Mouse (Mus musculus): Measurements from ENCODE around the gene Grap2.

The Grap2 gene

DNA sequence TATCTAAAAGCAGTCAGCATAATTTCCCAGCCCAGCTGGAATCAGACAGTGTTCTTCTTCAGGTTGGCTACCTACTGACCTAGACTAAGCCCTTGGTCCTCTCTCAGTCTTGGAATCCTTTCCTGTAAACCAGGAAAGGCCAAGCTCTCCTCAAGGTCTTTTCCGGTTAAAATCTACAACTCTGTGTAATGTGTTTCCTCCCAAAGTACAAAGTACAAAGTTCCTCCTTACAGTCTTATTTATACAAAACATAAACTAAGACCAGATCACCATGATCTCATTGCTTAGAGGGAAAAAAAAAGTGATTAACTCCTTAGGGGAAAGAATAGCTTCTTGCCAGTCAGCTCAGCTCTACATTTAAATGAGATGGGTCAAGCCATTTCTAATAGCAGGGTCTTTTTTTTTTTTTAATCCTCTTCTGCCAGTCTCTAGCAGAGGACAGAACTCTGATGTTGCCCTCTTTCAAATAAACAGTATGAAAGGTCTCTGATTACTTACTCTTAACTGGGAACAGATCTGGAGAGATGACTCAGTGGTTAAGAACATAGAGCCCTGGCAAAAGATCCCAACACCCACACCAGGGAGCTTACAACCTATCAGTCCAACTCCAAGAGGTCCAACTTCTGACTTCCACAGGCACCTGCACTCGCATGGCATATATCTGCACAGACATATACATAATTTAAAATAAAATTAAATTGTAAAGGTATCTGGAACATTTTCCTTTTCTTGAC lies 69.5 kb downstream of the Grap2 start:
- no peak for DNase-seq

DNA sequence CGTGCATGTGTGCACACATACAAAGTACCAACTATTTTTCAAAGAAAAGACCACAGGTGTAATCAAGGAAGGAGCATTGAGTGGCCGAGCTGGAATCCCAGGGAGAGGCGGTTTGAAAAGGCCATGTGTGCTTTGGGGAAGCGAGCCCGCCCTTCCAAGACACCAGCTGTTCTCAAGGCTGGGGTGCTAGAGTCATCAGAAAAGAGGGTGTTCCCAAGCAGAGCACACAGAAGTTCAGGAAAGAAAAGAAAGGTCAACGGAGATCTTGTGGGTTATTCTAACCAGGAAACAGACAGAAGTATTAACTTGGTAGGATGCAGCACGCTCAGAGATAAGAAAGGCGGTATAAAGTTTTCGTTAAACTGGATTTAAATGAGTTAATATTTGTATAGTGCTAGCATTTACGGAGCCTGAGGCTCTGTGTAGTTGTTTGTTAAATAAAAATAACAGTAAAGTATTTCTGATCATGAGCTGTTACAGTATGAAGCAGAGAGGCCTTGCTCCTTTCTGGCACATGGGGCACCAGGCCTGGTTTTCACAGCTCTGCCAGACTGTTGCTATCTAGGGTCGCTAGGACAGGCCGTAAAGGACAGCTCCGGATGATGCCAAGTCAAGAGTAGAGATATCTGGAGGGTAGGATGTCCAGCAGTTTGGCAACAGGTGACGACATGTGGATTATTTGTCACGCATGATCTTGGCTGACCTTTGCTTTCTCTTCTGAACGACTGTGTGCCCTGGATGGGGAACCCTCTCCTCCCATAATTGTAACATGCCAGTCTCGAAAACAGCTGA lies 72.8 kb downstream of the Grap2 start:
- DNase-seq = no peak

DNA sequence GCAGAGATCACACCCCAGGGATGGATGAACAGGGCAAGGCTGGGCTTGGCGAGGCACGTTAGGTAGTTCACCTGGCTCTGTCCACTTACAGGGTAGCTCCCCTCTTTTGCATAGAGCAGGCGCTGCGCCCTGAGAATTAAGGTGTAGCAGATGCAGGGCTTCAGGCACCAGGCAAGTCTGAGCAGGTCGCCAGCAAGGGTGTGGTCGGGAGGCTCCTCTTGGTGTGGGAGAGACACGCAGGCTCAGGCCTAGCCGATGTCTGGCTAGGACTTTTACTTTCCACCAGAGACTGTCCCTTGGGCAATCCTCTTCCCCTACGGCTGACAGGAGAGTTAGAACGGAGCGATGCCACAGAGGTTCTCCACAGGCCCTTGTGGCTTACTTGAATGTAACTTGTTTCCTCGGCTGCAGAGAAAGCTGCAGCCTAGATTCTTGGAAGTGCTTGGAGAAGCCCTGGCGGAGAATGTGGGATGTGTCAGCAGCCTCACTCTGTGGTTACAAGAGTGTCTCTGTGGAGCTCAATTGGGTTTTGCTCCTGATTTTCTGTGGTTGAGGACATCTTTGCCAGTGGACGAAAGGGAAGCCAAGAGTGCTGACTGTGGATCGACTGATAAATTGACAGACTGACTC lies 76.7 kb downstream of the Grap2 start:
- DNase-seq = no peak

DNA sequence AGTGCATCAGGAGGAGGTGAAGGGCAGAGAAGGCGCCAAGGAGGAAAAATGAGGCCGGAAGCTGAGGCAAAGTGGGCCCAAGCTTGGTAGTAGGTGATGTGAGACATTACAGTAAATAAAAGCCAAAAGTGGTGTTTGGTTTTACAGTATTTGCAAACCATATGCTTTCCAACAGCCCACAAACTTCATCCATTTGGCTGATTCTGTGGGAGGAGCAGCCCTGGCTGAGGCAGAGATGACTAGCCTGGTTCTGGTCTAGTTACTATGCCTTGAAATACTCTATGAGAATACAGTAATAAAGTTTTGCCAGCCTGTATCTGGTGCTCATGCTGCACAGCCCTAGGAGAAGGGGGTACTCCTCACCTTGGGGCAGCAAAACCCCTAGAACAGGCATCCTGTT lies 78.0 kb downstream of the Grap2 start:
- no peak for DNase-seq

DNA sequence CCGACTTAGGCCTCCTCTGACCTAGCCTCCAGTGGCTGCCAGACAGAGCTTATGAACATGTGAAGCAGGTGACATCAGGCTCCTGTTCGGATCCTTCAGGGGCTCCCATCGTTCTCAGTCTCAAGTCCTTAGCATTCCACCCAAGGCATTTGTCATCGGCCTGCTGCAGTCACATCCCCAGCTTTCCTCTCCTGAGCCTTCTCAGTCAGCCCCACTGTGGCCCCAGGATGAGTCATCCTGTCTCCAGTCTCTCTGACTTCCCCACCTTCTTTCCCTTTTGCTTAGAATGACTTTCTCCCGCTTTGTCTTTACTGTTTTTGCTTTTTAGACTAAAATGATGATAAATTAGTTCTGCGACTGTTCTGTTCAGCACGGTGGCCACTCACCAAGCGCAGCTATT lies 81.5 kb downstream of the Grap2 start:
- DNase-seq = no peak

DNA sequence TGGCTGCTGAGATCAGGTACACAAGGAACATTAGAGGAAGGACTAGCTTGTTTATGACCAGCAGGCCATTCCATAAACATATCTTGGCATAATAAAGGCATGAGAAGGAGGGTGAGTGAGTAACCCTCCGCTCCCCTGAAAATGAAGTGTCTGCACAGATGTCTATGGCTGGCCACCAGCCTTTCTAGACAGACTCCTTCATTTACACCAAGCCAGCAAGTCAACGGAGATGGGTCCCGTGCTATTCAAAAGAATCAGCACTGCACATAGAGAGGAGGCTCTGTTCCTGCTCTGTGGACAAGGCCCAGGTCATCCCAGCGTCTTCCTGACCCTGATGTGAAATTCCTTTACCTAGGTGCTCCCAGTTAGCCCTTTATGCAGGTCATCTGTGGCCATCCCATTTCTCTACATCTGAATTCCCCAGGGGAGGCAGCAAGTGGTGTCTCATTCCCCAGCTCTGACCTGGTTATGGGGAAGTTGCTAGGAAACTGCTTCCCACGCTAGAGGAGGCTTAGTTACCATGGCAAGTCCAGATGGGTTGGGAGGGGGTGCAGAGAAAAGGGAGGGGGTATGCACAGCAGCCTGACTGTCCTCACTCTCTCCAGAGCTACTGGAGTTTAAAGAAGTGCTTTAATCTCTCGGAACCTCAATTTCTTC lies 86.5 kb downstream of the Grap2 start:
- no peak for DNase-seq

DNA sequence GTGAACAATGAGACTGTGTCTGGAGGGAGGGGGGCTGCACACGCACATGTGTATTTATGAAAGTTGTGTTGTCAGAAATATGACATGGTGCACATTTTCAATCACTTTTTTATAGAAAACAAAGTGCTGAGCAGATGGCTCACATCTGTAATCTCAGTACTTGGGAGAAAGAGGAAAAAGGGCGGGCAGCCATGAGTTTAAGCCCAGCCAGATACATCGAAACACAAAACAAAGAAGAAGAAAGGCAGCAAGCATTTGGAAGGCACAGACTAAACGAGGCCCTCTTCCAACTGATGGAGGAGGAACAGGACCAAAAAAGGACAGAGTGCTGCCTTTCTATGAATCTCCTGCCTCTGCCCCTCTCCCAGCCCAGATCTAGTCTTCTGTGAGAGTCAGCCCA lies 88.6 kb downstream of the Grap2 start:
- DNase-seq = no peak

DNA sequence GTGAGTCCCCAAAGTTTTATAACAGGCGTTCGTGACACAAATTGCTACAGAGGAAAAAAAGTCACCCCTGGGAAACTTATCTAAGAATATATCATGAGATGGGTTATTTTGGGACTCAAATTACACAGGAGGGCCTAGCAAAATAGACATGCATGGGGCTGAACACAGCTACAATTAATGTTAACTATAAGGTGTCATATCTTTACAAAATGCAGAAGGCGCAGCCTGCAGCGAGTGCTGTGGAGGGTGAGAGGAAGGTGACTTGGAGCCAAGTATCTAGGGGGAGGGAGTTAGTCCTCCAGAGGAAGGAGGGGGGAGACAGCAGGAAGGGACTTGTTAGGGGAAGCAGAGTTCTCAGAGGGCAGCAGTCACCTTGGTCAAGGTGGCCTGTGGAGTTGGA lies 92.0 kb downstream of the Grap2 start:
- DNase-seq = no peak

DNA sequence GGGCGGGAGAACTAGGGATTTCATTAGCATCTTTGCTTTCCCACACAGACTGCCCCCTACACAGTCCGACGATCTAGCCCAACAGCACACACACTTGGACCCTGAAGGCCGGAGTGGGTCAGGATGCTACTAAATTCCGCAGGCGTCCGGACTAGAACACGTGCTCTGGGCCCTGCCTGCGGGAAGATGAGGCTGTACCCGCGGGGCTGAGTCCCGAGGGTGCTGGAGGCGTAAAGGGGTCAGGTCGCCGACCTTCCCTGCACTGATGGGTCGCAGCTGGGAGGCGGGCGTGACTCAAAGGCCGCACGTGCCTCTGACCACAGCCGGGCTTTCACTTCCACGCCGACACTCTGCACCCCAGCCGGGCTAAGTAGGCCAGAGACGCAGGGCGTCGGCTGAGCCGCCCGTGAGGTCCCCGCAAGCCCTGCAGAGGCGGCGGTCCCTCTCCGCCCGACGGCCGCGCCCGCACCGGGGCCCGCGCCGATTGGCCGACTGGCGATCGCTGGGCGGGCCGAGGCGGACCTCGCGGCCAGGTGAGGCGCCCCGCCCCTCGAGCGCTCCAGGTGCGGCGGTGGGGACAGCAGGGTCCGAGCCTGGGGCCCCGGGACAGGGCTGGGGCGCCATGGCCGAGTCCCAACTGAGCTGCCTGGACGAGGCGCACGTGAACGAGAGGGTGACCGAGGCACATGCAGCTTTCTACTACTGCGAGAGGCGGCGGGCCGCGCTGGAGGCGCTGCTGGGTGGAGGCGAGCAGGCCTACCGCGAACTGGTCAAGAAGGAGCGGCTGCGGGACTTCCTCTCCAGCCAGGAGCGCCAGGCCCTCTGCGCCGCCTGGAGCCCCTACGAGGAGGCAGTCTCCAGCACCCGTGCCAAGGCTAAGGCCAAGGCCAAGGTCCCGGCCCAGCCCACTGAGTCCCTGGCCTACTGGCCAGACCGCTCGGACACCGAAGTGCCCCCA lies 99.2 kb downstream of the Grap2 start, which contains the start of gene Fam83f:
Gene Fam83f, plus strand, starts transcription at position 553 of the 958 bp plus-strand sequence.
- no peak for DNase-seq

DNA sequence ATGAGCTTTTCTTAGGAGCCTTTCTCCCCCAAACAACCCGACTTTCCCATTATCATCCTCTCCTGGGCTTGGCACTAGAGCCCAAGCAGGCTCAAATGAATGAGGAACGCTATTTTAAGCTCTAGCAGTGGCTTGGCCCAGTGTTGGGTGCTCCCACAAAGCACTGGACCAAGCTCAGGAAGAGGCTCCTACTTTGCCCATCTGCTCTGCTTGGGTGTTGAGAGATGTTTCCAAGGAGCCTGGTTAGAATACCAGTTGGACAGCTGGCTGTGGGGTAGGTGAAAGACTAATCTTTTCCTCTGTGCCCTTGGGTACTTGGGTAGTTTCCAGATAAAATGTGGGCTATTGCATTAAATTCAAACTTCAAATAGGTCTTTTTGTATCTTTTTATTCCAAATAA lies 100.4 kb downstream of the Grap2 start:
- DNase-seq = no peak

DNA sequence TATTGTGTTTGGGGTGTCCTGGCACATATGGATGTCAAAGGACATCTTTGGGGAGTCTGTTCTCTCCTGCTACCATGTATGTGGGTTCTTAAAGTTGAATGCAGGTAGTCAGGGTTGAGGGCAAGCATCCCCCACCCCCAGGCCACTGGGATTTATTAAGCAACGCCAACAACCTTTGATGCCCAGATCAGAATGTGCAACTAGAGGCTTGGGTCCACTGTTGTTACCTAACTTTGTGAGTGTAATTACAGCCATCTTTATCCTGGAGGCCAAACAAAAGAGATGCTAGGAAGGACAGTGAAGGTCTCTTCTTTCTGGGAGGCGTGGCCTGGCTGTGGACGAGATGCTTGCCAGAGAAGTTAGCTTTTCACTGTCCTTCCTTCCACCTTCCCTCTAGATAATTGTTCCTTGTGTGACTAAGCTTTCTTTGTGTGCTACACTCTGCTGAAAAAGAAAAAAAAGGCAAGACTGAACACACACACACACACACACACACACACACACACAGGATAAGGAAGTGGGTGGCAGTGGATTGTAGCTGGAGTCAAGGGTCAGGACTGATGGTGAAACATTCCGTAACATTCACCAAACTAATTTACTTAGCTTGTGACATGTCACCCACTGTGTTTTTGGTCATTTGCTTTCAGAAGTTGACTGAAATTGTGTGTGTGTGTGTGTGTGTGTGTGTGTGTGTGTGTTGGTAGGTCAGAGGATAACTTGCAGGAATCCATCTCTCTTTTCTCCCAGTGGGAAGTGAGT lies 101.1 kb downstream of the Grap2 start:
- DNase-seq = no peak

DNA sequence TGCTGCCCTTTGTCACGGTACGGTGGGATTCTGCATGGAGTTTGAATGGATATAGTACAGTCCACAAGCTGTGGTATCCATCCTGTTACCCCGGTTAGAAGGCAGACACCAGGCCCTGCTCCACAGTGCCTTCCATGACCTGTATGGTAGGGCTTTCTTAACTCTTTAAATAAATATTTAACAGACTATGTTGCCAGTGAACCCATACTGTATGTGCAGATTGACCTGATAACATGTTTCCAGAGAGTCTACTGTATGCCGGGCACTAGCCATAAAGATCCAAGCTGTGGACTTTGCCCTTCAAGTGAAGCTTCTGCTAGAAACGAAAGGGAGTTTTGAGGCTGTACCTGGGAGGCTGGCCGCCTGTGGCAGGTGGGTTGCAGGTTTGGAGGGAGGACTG lies 102.3 kb downstream of the Grap2 start:
- no peak for DNase-seq

DNA sequence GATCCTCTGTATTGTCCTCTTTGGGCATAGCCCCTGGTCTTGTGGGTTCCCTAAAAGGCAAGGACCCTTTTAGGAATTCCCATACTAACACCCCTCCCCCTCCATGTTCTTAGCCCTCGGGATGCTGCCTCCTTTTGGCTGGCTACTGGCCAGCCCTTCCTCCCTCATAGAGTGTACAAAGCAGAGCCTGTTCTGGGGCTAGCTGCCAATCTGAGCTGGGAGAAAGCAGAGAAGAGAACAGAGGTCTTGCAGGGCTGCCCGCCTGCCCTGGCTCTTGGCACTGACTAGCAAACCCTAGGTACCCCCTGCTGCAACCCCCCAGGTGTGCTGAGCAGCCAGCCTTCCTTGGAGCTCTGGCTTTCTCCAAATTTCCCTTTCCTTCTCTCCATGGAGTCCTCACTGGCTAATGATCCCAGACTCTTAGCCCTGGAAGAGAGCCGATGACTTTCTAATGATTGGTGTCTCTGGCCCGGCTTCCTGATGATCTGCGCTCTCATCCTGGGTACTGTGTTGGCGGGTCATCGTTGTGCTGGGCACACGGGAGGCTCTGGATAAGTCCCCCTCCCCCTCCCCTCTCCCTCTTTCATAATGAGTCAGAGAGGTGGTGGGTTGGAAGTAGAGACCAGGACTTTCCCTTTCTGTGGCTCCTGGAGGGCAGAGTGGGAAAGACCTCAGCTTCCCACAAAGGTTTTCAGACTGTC lies 107.3 kb downstream of the Grap2 start:
- DNase-seq = no peak

DNA sequence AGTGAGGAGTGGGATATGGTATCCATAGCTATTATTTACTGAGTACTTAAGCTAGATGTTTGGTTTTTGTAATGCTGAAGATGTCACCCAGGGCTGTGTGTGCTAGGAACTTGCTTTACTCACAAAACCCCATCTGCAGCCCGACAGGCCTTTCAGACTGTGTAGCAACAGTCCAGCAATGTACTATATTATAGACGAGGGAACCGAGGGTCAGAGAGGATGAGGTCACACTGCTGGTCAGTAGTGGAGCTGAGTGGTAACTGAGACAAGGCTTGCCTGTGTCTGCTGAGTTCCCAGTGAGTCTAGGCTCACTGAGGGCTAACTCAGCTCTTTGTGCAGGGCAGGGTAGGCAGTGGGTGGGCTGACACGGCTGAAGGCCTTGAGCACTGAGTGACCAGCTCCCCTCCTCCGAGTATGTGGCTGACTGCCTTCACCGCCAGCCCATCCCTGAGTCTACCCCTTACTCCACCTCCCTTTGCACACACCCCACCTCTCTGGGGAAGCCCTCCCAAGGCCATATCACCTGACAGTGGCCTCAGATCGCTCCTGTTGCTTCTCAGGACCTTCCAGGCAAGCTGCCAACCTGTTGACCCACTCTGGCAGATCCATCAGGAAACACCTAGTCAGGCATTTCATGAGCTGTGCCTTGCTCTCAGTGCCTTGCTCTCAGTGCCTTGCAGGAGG lies 108.1 kb downstream of the Grap2 start:
- peak in 1 of 2 experiments; percentile 13 for DNase-seq

DNA sequence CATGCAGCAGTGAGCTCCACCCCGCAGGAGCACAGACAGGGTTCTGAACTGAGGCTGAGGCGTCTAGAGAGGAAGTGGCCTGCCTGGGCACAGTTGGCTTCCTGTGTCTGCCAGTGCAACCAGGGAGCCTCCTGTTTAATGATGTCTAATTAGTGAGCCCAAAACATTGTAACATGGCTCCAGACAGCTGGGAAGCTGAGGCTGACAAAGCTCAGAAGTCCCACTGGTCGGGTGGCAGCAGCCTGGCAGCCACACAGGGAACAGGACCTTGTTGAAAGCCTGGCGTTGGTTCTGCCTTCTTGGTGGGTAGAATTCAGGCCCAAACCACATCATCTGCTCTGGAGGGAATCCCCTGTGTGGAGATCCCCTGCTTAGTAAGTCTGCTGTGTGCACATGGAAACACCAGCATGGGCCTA lies 109.1 kb downstream of the Grap2 start:
- DNase-seq = peak; percentile 61 to 70

DNA sequence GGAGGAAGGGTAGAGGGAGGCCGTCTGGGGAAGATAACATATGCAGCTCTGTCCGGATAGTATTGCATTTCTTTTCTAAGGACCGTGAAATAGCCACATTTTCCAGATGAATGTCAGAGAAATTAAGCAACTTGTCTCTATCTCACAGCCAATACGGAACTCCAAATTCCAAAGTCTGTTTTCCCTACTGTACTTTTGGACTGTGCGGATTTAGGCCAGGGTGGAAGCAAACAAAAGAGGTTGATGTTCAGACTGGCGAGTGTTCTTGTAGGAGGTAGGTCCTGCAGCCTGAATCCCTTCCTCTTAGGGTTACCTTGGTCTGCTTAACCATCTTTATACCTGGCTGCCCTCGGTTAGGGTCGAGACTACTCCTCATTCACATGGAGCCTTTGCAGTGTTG lies 109.9 kb downstream of the Grap2 start:
- no peak for DNase-seq

DNA sequence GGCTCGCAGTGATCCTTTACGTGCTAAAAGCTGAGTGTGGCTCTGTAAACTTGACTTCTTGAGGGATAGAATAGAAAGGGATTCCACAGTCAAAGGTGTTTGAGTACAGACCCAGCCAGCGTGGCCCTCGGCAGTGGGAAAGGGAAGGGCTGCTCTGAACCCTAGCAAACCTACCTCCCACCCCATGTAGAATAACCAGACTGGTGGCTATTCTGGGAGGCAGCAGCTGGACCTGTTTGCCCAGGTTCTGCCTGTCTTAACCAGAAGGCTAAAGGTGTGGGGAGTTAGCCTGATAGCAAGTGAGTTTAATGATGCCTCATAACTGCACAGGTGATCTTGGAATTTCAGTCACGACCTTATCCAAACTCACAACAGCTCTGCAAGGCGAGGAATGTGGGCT lies 110.8 kb downstream of the Grap2 start:
- DNase-seq = no peak

DNA sequence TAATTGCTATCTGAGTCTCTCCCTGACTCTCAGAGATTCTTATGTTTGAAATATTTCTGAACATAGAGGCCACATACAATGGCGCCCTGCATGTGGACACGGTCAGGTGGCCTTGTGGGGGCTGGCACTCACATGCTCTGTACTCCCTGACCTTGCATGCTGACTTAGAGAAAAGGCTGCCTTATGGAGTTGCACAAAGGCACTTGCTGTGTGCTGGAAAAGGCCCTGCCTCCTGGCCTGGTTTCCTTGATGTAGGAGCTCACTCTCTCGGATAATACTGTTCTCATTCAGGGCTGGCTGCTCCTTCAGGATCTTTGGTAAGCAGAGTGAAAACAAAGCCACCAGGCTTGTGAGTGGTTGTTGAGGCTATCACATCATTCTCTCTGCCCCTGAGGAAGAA lies 111.6 kb downstream of the Grap2 start:
- DNase-seq = no peak

DNA sequence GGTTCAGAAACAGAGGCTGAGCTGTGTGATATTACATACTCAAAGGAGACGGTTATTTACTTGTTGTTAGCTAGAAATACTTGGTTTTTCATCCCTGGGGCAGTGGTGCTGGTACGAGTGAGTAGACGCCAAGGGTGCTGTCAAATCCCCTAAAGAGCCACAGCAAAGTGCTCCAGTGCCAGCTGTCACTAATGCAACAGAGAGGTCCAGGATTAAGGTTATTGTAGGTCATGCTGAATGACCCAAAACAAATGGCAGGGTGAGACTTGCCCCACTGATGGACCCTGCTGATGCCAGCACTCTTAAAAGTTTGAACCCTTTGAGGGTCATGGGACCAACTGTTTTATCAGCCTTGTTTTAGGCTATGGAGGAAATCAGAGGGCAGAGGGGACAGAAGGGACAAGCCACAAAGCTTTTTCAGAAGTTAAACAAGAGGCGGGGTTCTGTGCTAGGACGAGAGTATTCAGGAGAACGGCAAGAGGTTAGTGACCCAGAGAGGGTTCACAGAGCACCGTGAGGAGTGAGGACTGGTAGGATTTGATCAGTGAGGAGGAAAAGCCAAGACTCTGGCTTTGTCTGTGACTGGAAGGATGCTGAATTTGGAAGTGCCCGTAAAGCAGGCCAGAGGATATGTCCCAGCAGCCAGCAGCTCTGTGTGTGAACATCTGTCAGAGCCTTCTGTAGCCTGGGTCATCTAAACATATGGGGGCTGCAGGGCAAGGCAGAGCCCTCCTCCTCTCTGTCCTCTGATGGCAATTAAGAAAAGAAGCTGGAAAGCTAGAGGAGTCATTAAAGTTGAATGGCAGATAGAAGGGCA lies 112.6 kb downstream of the Grap2 start:
- no peak for DNase-seq
